Mouse (Mus musculus): ENCODE data around the gene Camta1.
"Not testable (repeated sequence)": the region's sequence is repeated elsewhere in the genome, so short reads cannot be mapped to it uniquely, and the experiment has no call there.

Camta1 gene

DNA sequence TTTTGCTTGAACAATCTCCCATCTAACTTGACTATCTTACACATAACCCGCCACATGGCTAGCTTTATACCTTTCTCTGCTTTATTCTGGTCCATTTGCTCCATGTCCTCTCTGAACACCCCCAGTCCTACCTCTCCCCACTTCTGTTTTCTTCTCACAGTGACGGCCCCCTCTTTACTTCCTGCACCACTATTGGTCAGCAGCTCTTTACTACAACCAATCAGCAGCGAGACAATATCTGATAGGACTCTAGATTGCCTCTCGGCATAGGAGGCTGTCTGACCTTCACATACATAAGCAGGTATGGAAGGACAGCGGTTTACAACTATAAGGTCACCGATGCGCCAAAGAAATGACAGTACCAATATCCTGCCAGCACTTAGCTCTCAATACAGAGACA is 825.2 kb downstream of the Camta1 start:
- in situ Hi-C loops (cut with MboI, MseI): no loop called here

DNA sequence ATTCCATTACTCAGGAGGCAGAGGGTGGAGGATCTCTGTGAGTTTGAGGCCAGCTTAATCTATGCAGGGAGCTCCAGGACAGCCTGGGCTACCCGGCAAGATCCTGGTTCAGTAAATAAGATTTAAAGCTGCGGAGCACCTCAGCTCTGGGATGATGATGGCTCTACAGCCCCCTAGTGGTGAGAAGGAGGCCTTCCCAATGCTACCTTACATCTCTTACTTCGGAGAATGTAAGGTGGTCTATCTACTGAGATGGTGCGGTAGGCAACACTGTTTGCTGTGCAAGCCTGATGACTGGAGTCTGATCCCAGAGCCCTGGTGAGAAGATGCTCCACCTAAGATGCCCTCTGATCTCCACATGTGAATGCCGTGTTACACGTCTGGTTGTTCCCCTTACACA is 834.7 kb downstream of the Camta1 start:
- in situ Hi-C loops (cut with MboI, MseI): no loop called here

DNA sequence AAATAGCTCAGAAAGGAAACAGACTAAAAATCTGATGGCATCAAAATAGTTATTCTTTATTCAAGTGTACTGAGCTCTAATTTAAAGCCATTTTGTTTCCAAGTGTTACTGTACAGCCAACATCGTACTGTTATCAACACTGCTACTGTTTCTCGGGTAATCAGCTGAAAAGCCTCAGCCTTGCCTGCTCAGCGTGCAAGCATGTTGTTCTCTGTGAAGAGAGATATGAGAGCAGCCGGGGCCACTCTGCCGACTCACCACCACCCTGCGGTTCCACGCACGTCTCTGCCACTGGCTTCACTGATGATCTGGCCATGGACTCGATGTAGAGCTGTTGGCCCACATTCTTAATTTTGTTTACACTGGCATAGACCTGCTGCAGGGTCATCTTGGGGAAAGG is 837.5 kb downstream of the Camta1 start:
- in situ Hi-C loops (cut with MboI, MseI): no loop called here

DNA sequence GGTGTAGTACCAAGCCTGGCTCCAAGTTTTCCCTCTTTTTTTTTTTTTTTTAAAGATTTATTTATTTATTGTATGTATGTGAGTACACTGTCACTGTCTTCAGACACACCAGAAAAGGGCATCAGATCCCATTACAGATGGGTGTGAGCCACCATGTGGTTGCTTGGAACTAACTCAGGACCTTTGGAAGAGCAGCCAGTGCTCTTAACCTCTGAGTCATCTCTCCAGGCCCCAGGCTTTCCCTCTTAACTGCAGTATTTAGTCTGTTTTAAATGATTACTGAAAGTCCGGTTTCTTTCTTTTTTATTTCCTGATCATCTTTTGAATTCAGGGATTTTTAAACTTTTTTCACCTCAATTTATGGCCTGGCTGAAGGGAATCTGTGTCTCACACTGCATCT is 844.3 kb downstream of the Camta1 start:
- in situ Hi-C loops (cut with MboI, MseI): not testable (repeated sequence)

DNA sequence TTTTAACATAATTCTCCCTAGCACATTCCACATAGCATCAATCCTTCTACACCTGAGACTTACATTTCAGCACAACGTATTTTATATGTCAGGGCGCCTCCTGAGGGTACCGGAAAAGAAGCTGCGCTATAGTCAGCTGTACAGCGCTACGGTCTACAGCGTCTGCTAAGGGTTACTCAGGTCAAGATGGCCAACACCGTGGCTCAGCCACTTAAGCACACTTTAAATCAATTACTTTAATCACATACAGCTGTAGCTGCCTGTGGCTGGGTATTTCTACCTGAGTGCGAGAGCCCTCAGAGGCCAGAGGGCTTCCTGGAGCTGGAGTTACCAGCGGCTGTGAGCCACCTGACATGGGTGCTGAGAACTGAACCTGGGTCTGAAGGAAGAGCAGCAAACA is 845.7 kb downstream of the Camta1 start:
- in situ Hi-C loops (cut with MboI, MseI): no loop called here

DNA sequence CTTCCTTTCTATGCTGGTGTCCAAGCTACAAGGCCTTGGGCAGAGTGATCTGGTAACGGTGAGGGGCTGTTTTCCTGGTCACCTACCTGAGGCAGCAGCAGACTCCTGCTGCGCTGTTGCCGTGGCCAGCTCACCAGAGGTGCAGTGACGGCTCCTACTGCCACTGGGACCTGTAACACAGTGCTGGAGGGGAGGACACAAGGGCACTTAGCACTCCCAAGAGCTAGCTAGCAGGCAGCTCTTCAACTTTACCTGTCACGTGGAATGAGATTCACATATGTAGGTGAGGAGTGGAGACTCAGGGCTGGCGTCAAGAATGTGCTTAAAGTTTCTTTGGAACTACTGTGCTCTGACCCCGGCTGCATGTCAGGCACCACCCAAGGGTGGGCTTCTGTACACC is 851.4 kb downstream of the Camta1 start:
- in situ Hi-C loops (cut with MboI, MseI): no loop called here

DNA sequence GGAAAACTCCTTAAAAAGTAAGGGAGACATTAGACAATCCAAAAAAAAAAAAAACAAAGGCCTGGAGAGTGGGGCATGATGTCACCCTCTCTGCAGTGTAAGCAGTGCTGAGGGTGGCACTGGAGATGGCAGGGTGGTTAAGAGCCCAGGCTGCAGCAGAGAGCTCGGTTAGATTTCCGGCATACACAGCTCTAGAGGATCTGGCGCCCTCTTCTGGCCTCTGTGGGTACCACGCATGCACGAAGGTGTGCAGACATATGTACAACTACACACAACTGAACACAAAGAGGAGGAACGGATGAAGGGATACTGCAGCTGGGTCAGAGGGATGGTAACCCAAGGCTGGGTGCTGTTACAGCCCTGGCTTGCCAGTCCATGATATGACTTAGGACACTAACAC is 854.7 kb downstream of the Camta1 start:
- in situ Hi-C loops (cut with MboI, MseI): loop anchor here in 1 of 2 experiments (5.0 kb wide), 2 partner anchors 40 to 80 kb away; no protein-coding TSS in a partner anchor

DNA sequence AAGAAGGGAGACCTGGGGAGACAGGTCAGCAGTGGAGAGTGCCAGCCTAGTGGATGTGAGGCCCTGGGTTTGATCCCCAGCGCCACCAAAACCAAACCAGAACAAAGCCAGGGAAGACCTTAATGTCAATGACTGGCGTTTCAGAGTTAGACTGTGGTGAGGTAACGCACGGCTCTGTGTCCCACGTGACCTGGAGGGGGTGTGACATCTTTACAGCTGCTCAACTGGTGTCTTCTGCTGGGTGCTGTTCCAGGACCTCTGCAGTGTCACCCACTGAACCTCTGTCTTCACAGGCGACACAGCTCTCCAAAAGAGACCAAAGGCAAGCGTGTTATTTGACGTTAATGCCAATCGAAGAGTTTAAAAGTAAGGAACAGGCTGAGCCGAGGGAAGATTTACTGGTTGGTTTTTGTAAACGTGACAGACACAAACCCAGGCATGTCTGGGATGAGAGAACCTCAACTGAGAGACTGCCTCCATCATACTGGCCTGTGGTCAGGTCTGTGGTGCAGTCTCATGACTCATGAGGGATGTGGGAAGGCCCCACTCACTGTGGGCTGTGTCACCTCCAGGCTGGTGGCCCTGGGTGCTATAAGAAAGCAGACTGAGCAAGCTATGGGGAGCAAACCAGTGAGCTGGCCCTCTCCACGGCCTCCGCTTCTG is 855.9 kb downstream of the Camta1 start:
- in situ Hi-C loops (cut with MboI, MseI): loop anchor here in 1 of 2 experiments (5.0 kb wide), 2 partner anchors 38 to 78 kb away; no protein-coding TSS in a partner anchor

DNA sequence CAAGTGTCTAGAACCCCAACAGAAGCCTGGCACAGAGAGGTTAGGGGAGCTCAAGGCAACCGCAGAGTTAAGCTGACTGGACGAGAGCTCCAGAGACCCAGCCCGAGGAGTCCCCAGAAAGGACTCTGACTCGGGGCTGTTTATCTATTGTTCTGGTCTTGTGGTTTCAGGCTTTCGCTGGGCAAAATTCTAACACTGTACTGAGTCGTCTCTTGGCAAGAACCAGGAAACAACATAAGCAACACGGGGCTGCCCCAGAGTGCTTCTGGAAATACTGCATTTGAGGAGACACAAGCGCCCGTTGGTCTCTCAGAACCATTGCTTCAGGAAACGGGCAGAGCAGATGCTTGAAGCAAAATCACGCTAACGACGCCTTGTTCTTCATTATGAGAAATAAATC is 860.3 kb downstream of the Camta1 start:
- in situ Hi-C loops (cut with MboI, MseI): no loop called here

DNA sequence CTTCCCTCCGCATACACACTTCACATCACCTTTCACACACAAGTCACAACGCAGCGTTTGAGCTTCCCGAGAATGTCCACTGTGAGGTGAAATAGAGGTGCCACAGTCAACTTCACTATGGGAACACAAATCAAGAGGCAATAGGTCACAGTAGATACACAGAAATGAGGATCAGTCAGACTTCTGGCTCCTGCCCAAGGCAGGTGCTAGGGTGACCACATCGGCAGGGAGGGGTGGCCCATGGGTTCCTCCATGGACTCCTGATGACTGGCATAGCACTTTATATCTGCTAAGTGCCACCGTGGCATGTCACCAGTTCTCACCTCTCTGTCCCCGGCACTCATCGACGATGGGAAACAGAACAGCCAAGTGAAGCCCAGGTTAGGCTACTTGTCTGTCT is 863.0 kb downstream of the Camta1 start:
- in situ Hi-C loops (cut with MboI, MseI): no loop called here

DNA sequence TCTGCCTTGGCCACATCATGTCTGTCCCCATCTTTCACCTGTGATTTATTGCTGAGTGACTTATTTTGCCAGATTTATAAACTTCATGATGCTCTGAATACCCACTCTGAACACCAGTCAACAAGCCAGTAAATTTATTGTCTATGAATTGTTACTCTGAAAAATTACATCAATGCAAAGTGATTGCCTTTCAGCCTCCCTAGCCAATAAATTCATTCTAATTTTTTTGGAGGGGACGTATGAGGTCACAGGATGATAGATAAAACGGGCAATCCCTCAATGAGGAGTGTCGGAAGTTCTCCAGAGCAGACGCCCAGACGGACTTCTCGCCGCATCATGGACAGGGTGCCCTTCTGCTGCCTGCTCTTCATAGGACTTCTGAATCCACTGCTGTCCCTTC is 864.9 kb downstream of the Camta1 start, which contains the start of gene Uts2:
TSS of gene Uts2 (plus strand) at position 301 of the 400 bp plus-strand sequence.
- in situ Hi-C loops (cut with MboI, MseI): no loop called here

DNA sequence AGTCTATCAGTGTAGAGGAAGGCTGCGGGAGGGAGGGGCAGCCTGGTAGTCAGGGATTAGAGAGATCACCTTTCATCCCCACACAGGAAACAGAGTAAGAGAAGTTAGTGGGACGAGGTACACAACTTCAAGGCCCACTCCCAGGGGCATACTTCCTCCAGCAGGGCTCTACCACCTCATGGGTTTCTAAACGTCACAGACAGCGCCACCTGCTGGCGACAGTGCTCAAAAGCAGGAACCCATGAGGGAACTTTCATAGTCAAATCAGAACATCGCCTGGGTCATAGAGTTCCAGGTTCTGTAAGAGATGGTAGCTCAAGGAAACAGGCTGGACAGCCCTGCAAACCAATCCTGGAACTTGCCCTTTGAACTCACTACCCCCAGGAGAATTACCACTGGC is 871.5 kb downstream of the Camta1 start:
- in situ Hi-C loops (cut with MboI, MseI): no loop called here

DNA sequence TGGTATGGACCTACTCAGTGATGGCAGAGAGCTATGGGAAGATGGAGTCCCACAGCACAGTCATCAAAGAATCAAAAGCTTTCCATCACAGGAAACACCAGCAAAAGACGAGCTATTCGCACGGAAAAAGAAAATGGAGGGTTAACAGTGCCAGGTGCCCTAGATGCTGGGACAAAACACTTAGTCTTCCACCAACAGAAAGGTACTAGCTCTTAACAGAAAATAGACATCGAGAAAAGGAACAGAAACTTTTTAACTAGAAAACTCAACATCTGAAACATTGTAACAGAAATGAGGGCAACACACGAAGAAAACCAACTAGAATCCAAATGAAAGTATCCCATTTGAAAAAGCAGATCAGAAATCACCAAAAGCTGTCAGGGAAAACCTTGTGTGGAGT is 881.5 kb downstream of the Camta1 start:
- in situ Hi-C loops (cut with MboI, MseI): no loop called here

DNA sequence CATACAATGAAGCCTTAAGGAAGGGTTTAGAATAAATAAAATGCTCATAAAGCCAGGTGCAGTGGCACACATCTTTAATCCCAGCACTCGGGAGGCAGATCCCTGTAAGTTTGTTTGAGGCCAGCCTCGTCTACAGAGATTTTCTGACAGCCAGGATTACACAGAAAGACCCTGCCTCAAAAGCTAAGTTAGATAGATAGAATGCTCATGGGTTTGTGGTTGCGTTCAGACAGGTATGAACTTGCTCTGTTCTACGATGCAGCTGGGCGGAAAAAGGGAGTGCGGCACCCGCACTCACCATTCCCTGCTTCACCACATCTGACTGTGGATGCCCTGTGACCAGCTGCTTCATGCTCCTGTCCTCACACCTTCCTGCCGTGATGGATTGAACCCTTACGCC is 882.2 kb downstream of the Camta1 start:
- in situ Hi-C loops (cut with MboI, MseI): no loop called here

DNA sequence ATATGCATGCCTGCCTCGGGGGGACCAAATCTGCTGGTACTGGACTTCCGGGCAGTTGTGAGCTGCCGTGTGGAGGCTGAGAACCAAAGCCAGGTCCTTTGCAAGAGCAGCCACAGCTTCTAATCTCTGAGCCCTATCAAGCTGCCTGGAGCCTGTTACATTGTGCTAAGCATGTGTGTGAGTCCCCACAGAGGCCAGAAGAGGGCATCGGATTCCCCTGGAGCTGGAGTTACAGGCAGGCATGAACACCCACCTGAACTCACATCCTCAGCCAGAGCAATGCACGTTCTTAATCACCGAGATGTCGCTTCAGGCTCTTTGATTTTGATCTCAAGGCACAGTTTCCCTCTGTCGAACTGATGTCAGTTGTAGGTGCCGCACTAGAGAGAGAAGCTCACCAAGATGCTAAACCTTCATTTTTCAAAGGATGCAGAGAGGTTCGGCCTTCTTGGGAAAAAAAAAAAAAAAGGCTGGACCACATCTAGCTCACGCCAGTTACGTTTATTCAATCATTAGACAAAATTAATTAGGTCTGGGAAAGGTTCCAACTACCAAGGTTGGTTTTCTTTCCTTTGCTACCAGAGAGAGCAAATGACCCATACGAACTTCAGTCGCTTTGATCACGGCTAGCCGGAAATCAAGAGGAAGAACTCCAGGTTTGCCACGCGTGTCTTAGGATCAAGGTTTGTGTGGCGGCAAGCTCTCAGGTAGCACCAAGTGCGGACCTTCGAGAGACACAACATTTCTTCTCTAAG is 883.3 kb downstream of the Camta1 start:
- in situ Hi-C loops (cut with MboI, MseI): no loop called here

DNA sequence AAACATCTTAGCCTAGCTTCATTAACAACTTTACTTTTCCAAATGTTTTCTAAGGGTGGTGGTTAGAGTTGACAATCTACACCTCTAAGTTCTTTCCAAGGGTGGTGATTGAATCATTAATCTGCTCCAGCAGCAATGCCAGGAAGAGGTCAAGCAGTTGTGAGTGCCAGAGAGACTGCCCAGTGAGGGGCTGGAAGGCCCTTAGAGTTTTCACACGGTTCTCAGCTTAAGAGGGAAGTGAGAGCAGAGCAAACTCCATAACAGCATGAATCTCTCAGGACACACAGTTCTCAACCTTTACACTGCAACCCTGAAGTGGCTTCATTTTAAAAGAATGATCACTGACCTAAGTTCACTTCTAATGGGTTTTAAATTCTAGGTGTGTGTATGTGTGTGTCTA is 886.5 kb downstream of the Camta1 start:
- in situ Hi-C loops (cut with MboI, MseI): no loop called here

DNA sequence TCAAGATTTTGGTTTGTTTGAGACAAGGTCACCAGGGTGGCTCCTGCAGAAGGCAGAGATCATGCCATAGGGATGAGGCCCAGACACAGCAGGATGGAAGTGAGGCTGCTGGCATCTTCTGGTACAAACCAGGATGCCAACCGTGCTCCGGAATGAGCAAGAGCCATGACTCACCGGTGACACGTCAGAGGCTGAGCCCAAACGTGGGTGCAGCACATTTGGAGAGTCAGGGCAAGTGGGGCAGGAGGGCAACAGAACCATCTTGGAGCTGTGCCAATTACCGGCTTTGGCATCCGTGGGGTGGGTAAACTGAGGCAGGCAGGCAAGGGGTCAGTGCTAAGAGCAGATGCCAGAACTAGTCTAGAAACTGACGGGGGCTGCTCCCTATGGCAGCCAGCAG is 888.4 kb downstream of the Camta1 start:
- in situ Hi-C loops (cut with MboI, MseI): no loop called here

DNA sequence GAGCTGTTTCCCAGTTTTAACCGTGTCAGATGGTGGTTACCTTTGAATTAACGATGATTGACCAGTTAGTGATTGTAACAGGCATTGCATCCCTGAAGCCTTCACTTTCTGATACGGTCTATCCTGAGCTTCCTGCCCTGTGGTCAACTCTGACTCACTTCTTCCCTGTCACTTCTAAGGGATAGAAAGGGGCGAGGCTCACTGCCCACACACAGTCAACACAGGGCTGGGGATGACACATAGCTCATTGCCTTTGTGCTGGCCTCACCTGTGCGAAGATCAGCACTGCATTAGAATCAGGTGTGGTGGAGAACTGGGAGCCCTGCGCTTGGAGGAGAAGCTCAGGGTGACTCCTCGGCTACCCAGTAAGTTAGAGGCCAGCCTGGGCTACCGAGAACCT is 892.7 kb downstream of the Camta1 start:
- in situ Hi-C loops (cut with MboI, MseI): loop anchor here in 1 of 2 experiments (5.0 kb wide), 2 partner anchors 38 to 173 kb away; no protein-coding TSS in a partner anchor

DNA sequence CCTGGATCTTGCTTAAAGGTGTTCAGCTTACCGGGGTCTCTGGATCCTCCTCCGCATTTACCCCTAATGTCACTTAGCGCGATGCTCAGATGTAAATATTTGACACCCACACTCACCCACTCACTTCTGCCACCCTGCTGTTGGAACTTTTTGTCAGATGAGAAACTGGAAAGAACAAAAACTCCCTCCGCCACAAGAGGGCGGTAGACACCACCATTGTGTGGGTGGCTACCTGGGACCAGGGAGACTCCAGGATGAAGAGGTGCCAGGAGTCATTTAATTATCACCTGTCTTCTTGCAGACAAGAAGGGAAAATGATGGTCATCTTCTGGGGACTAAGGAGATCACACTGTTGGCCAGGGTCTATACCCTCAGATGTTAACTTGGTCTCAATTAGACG is 895.1 kb downstream of the Camta1 start:
- in situ Hi-C loops (cut with MboI, MseI): loop anchor here in 1 of 2 experiments (5.0 kb wide), 2 partner anchors 41 to 176 kb away; no protein-coding TSS in a partner anchor

DNA sequence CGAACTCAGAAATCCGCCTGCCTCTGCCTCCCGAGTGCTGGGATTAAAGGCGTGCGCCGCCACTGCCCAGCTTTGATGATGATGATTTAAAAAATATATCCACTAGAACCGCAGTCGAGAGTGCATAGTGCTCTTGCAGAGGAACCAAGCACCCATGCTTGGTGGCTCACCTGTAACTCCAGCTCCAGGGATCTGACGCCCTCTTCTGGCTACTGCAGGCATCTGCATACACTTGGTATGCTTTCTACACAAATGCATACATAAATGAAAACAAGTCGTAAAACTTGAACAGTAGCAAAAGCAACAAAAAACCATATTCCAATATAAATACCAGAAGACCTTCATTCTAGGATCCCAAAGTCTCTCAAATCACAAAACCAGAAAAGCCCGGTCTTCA is 896.1 kb downstream of the Camta1 start:
- in situ Hi-C loops (cut with MboI, MseI): loop anchor here in 1 of 2 experiments (5.0 kb wide), 2 partner anchors 42 to 177 kb away; no protein-coding TSS in a partner anchor

DNA sequence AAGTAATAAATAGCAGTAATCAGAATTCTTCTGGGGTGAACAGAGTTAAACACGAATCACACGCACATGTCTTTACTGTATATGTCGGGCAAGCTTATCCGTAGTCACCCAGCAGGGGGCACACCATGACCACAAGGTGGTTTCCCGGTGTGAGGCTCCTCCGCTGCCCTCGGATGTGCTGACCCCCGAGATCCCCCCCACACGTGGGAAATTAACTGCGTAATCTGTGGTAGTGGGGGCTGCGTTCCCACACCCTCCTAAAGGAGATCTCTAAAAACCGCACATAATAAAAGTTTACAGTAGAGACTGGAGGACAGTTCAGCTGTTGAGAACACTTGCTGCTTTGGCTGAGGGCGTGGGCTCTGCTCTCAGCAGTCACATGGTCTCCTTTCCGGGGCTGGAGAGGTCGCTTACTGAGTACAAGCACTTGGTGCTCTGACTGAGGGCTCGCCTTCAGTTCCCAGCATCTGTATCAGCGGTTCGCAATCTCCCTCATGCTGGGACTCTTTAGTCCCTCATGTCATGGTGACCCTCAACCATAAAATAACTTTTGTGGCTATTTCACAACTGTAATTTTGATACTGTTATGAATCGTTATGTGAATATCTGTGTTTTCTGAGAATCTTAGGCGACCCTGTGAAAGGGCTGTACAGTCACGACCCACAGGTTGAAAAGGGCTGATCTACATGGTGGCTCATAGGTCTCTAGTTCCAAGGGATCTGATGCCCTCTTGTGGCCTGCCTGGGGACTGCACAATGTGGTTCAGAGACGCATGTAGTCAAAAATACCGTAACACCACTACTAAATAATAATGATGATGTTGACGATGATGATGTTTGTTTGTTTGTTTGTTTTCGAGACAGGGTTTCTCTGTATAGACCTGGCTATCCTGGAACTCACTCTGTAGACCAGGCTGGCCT is 896.8 kb downstream of the Camta1 start:
- in situ Hi-C loops (cut with MboI, MseI): loop anchor here in 1 of 2 experiments (5.0 kb wide), 2 partner anchors 42 to 177 kb away; no protein-coding TSS in a partner anchor

DNA sequence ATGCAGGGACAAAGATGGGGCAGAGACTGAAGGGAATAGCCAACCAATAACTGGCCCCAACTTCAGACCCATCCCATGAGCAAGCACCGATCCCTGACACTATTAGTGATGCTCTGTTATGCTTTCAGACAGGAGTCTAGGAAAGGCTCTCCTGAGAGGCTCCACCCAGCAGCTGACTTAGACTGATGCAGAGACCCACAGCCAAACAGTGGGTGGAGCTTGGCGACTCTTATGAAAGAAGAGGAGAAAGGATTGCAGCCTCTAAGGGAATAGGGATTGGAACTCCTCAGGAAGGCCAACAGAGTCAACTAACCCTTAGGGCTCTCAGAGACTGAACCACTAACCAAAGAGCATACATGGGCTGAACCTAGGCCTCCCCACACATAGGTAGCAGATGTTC is 898.0 kb downstream of the Camta1 start:
- in situ Hi-C loops (cut with MboI, MseI): no loop called here

Data from T-helper 17 cell (primary cell).